ENCODE assay signal across 8 mouse cellular contexts in genomic region chr3:129590548-129591226, GRCm38 (mm10). TPM values are rescaled to one million over a fixed set of nuclear protein-coding genes. Genes with fewer than 3 reads are reported as not detected.
DNase-seq lines count a peak whose midpoint lies in the region; ATAC-seq and TF ChIP-seq lines count a peak whose summit lies in the region.

No protein-coding gene starts in this region.

- peak overlapping the region; percentile 52 for H3K4me2 ChIP-seq in heart, postnatal 0 days (ENCODE audit: low read depth, low read length)

- H3K9ac ChIP-seq in heart, postnatal 0 days (replicated peaks; ENCODE audit: low read depth, low read length), result 0 out of 2 replicates have a peak overlapping the region, but pooled peaks have one; percentile 15

- H3K9me3 ChIP-seq in heart, postnatal 0 days (replicated peaks; ENCODE audit: control insufficient read depth, low read length), result no peaks in the 10 kb centered on the region

- peak; percentile 45 for DNase-seq in cerebellum, adult 9-10 months
- peak; percentile 38 for DNase-seq in cerebellum, adult 9-11 months
- peak; percentile 76 for DNase-seq in heart, postnatal 0 days (ENCODE audit: low spot score)
- peak; percentile 52 for DNase-seq in lung, postnatal 36 days
- peak; percentile 36 to 68 for DNase-seq in spleen, adult 2 months (ENCODE audit: low read depth in 1 of 2, low spot score in 2 of 2)
- no peak for DNase-seq in kidney, adult 9 months
- DNase-seq in kidney, postnatal 14 days, result no peak

- H3K4me3 ChIP-seq in heart, postnatal 0 days (ENCODE audit: low read depth, low read length), result peak overlapping the region; percentile 7; the same call in 1 of the 2 replicates
- H3K4me3 ChIP-seq in spleen, adult 2 months (ENCODE audit: extremely low read depth, insufficient read depth, insufficient read length), result peak overlapping the region; percentile 33; the same call in 1 of the 2 replicates

- peaks cover 24% of the 10 kb centered on the region for H3K4me1 ChIP-seq in heart, postnatal 0 days (ENCODE audit: control insufficient read depth, insufficient read depth)
- H3K4me1 ChIP-seq in spleen, adult 2 months (ENCODE audit: control insufficient read depth, insufficient read depth, insufficient read length), result no peaks in the 10 kb centered on the region

- TF ChIP-seq POLR2A in spleen, adult 2 months (IDR thresholded peaks at IDR 0.05; ENCODE audit: low read depth, low read length), result no peak

- TF ChIP-seq CTCF in heart, postnatal 0 days (IDR thresholded peaks at IDR 0.05; ENCODE audit: low read depth), result no peak
- TF ChIP-seq CTCF in spleen, adult 2 months (IDR thresholded peaks at IDR 0.05; ENCODE audit: extremely low read depth, insufficient read depth, insufficient read length, insufficient replicate concordance), result no peak

- H3K27ac ChIP-seq in heart, postnatal 0 days (ENCODE audit: low read depth), result peak overlapping the region; percentile 88
- peak overlapping the region; percentile 51; the same call in 1 of the 2 replicates for H3K27ac ChIP-seq in spleen, adult 2 months (ENCODE audit: insufficient read depth, low read length)

- no peaks in the 10 kb centered on the region for H3K36me3 ChIP-seq in heart, postnatal 0 days (replicated peaks; ENCODE audit: control insufficient read depth, insufficient read depth, low read length)
- H3K36me3 ChIP-seq in spleen, adult 2 months (ENCODE audit: control insufficient read depth, insufficient read depth, low read length), result no peaks in the 10 kb centered on the region

- no peak for ATAC-seq in cerebellum, adult (ENCODE audit: insufficient number of reproducible peaks, low FRiP score, low TSS enrichment)
- peak; percentile 81 for ATAC-seq in heart, postnatal 0 days (ENCODE audit: insufficient read depth, low read depth)

- TF ChIP-seq EP300 in heart, postnatal 0 days (IDR thresholded peaks at IDR 0.05; ENCODE audit: low read depth), result 0 out of 2 replicates have a peak, but pooled peaks have one; percentile 27

- 55% methylated on average over 17 of the region's 17 CpGs for WGBS in heart, postnatal 0 days
- WGBS in spleen, adult 2 months, result 68% methylated on average over 17 of the region's 17 CpGs

- H3K27me3 ChIP-seq in heart, postnatal 0 days (ENCODE audit: control insufficient read depth, insufficient read depth, low read length), result no peaks in the 10 kb centered on the region
- H3K27me3 ChIP-seq in spleen, adult 2 months (ENCODE audit: control insufficient read depth, insufficient read depth, low read length), result no peaks in the 10 kb centered on the region

RNA-seq across cellular contexts. Expression of gene Elovl6, which starts 58.5 kb away (rescaled TPM):
- 2.4 and 5.2 TPM in 2 replicates for total RNA-seq in heart, postnatal 0 days (2014; rRNA removed; ENCODE audit: low replicate concordance)
- 2.9 TPM in 2 replicates for polyA plus RNA-seq in heart, postnatal 0 days (2015; fragmentation: Nextera tagmentation; extraction: Ambion mirVana)
- 3.1 and 5.2 TPM in 2 replicates for polyA plus RNA-seq in spleen, adult 2 months (2012; rRNA removed)

Comparison
In these comparisons a context has a peak if more than half of its experiments do, and no peak if none do; other contexts are left out.
1. DNase-seq: peak in cerebellum, adult 9-10 months (single experiment), cerebellum, adult 9-11 months (single experiment), heart, postnatal 0 days (single experiment), lung, postnatal 36 days (single experiment) and spleen, adult 2 months (2 of 2); none in kidney, adult 9 months (single experiment) and kidney, postnatal 14 days (single experiment).